Mouse (Mus musculus): ENCODE measurements around the gene Akna. TPM values are rescaled to one million over a fixed set of nuclear protein-coding genes. Genes with fewer than 3 reads are reported as not detected.
A peak's percentile ranks its signal among the peaks of the same experiment; 100 is the strongest.

Akna gene
- total RNA-seq, 1 experiment from 2014 or later, result 189 TPM

DNA sequence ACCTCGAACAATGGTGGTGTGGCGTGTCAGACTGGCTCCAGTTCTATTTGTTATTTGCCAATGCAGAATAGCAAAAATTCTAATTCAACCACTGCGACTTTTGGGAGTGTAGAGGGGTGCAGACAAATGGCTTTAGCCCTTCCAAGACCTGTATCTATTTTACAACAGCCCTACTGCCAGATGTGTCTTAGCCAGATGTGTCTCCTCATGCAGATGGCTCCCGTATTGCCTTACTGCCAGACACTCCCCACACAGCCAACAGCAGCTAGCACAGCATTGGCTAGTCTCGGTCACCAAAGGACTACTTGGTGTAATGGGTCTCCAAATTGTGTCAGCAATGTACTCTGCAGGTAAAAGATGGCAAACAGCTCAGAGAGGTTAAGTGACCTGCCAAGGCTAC, 8.1 kb upstream of the Akna start:
- ATAC-seq (ENCODE audit: extremely low read depth, insufficient number of reproducible peaks, low FRiP score, poor library complexity, severe bottlenecking), result no peak

GRCm38 (mm10) chr4:63410583-63410934, 7.4 kb upstream of the Akna start:
- peak; percentile 85 for ATAC-seq (ENCODE audit: extremely low read depth, insufficient number of reproducible peaks, low FRiP score, poor library complexity, severe bottlenecking)

GRCm38 (mm10) chr4:63409908-63410582, 6.9 kb upstream of the Akna start:
- peak; percentile 43 for ATAC-seq (ENCODE audit: extremely low read depth, insufficient number of reproducible peaks, low FRiP score, poor library complexity, severe bottlenecking)

- no peak for ATAC-seq (ENCODE audit: extremely low read depth, insufficient number of reproducible peaks, low FRiP score, poor library complexity, severe bottlenecking)
Measured at GRCm38 (mm10) chr4:63409317-63409907, 6.3 kb upstream of the Akna start.

- ATAC-seq (ENCODE audit: extremely low read depth, insufficient number of reproducible peaks, low FRiP score, poor library complexity, severe bottlenecking), result peak; percentile 52
Measured at GRCm38 (mm10) chr4:63408649-63409048, 5.5 kb upstream of the Akna start.

GRCm38 (mm10) chr4:63408247-63408646, 5.1 kb upstream of the Akna start:
- no peak for ATAC-seq (ENCODE audit: extremely low read depth, insufficient number of reproducible peaks, low FRiP score, poor library complexity, severe bottlenecking)

- no peak for ATAC-seq (ENCODE audit: extremely low read depth, insufficient number of reproducible peaks, low FRiP score, poor library complexity, severe bottlenecking)
Measured at GRCm38 (mm10) chr4:63405683-63406082, 2.5 kb upstream of the Akna start.

DNA sequence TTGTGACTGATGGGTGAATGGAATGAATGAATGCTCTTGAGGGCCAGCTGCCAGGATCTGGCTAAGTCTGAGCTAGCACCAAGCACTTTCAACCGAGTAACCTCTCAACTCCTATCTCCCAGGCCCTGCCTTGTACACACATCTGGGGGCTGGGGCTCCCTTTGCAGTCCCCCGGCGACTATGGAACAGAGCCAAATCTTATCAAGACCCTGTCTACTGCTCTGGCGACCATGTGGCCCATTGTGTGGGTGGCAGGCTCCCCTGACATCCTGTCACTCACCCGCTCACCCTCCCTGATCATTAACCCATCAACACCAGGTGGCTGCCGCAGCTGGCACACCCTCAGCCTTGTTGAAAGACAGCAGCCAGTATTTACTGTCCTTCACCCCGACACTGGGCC, 1.9 kb upstream of the Akna start:
- ATAC-seq (ENCODE audit: extremely low read depth, insufficient number of reproducible peaks, low FRiP score, poor library complexity, severe bottlenecking), result peak; percentile 29; the same call in 1 of the 2 replicates

- peak; percentile 24; the same call in 1 of the 2 replicates for ATAC-seq (ENCODE audit: extremely low read depth, insufficient number of reproducible peaks, low FRiP score, poor library complexity, severe bottlenecking)
Measured at GRCm38 (mm10) chr4:63404205-63404604, 1.1 kb upstream of the Akna start.

DNA sequence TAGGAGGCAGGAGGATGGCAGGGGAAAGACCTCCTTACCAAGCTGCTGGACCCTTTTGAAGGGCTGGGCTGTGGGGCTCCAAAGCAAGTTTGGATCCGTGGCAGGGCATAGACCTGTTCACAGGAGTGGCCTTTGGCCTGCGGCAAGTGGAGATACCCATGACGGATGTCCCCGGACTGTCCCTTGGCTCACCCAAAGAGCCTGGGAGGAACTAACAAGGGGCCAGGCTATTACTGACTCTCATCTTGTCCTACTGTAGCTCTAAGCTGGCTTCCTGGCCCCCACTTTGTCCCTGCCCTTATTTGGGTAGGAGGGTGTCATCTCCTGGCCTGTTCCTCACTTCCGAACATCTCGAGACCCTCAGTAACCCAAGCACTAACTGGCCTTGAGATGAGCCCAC, 596 bp downstream of the Akna start:
- no peak for ATAC-seq (ENCODE audit: extremely low read depth, insufficient number of reproducible peaks, low FRiP score, poor library complexity, severe bottlenecking)

DNA sequence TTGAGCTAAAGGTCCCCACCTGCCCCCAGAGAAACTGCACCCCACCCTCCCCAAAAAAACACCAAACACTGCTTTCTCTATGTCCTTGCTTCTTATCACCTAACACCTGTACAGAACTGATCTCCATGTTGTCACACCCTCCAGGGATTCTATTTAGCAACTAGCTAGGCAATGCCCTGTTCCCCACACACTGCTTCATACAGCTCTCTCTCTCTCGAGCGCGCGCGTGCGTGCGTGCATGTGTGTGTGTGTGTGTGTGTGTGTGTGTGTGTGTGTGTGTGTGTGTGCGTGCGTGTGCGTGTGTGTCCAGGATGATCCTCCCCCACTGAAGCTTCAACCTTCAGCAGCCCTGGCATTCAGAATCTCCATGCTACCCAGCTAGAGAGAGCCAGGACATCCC, 1.1 kb downstream of the Akna start:
- no peak for ATAC-seq (ENCODE audit: extremely low read depth, insufficient number of reproducible peaks, low FRiP score, poor library complexity, severe bottlenecking)

DNA sequence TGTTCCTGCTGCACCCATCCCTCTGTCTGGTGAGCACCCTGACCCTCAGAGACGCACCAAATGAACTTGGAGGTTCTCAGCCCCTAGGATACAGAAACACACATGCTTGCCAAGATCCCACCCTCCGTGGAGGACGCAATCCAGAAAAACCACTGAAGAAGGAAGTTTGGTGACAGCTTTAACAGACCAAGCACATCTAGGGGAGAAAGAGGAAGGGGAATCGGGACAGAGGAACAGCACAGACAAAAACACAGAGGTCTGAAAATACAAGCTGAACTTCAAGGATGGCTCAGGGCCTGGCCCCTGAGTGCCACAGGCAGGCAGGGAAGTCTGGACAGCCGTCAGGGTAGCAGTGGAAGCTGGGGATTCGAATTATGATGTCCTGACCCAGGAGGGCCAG, 1.5 kb downstream of the Akna start:
- ATAC-seq (ENCODE audit: extremely low read depth, insufficient number of reproducible peaks, low FRiP score, poor library complexity, severe bottlenecking), result no peak

- peak; percentile 7; the same call in 1 of the 2 replicates for ATAC-seq (ENCODE audit: extremely low read depth, insufficient number of reproducible peaks, low FRiP score, poor library complexity, severe bottlenecking)
Measured at GRCm38 (mm10) chr4:63400541-63401306, 2.4 kb downstream of the Akna start.

DNA sequence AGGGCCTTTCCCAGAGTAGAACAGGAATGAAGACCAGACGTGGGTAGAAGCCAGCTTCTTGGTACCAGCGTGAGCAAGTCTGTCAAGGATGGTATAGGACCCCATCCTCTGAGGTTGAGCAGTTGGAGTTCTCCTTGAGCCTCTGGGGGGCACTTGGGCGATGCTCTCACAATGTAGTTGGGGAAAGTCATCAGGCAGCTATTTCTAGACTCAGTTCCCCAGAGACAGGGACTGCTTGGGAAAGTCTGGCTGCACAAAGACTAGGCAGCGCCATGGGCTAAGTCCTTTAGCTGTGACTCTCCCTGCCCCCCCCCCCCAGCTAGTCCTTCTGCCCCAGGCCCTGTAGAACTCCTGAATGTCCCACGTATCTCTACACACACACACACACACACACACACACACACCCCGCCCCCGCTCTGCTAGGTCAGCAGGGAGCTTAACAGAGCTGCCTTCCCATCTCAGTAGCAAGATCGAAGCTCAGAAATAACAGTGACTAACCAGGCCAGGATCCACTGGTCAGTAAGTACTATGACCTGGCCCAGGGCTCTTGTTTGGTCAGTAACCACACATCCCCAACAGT, 3.4 kb downstream of the Akna start:
- ATAC-seq (ENCODE audit: extremely low read depth, insufficient number of reproducible peaks, low FRiP score, poor library complexity, severe bottlenecking), result no peak

DNA sequence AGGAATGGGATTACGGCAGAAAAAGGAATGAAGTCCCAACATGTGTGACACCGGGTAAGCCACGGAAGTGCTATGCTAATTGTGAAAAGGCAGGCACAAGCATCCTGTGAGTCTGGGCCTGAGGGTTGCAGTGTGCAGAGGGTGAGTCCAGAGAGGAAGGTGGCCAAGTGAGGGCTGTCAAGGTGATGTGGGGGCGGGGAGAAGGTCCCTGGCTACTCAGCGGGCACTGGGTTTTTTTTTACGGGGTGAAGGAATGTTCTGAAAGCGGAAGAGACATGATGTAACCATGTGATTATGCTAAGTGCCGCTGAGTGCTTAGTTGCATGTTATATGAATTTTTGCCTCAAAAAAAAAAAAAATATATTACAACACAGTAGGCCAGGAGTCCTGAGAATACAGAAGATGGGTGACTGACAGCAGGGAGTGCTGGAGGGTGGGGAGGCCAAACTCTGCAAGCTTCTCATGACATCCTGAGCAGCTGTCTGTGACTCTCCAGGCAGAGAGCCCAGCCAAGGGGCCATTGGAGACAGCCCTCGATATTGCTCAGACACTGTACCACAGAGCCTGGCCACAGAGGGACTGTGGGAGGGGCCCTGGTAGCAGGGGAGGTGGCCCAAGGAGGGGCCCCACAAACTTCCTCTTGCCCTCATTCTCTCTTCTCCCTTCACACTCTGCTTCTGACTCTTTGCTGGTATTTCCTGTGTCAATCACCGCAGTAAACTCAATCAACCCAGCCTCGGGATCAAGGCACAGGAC, 4.1 kb downstream of the Akna start:
- peak; percentile 67 for ATAC-seq (ENCODE audit: extremely low read depth, insufficient number of reproducible peaks, low FRiP score, poor library complexity, severe bottlenecking)

- no peak for ATAC-seq (ENCODE audit: extremely low read depth, insufficient number of reproducible peaks, low FRiP score, poor library complexity, severe bottlenecking)
Measured at GRCm38 (mm10) chr4:63397981-63398537, 5.1 kb downstream of the Akna start.

GRCm38 (mm10) chr4:63391322-63391721, 11.8 kb downstream of the Akna start:
- ATAC-seq (ENCODE audit: extremely low read depth, insufficient number of reproducible peaks, low FRiP score, poor library complexity, severe bottlenecking), result peak; percentile 33; the same call in 1 of the 2 replicates

- peak; percentile 11; the same call in 1 of the 2 replicates for ATAC-seq (ENCODE audit: extremely low read depth, insufficient number of reproducible peaks, low FRiP score, poor library complexity, severe bottlenecking)
Measured at GRCm38 (mm10) chr4:63389887-63390528, 13.1 kb downstream of the Akna start.

Measured in neutrophil, adult 5-6 weeks (primary cell).